Mouse (Mus musculus) gastrocnemius, postnatal 36 days (tissue): Measurements from ENCODE around the gene Sgsh. TPM values are rescaled to one million over a fixed set of nuclear protein-coding genes. Genes with fewer than 3 reads are reported as not detected.
A peak's percentile ranks its signal among the peaks of the same experiment; 100 is the strongest.

Experiments
- DNase-seq, 2 experiments: peaks; one replicate each; pipeline ENCODE4 v3.0.0; 2022
- intact Hi-C: fragments of 180-260 bp; cut with DNase I; formaldehyde crosslinking; loops from one replicate; pipeline ENCODE4 v1.15.1; 2025
- total RNA-seq, 2 experiments: library from RNA; stranded (reverse); gene quantifications; 2 replicates each; pipeline ENCODE4 v1.2.3; 2021

Gene Sgsh
- total RNA-seq, 2 experiments from 2014 or later = 2.9 to 3.6 TPM

- DNase-seq = no peak
- intact Hi-C loops = no loop called here
Observed at GRCm38 (mm10) chr11:119378551-119378950, 23.2 kb upstream of the Sgsh start.

- DNase-seq = no peak
- intact Hi-C loops = no loop called here
Observed at GRCm38 (mm10) chr11:119377326-119377725, 22.0 kb upstream of the Sgsh start.

- intact Hi-C loops = no loop called here
- no peak for DNase-seq
Observed at GRCm38 (mm10) chr11:119375425-119375824, 20.1 kb upstream of the Sgsh start.

- peak; percentile 51 to 62 for DNase-seq
- intact Hi-C loops = loop anchor here (2.0 to 5.0 kb wide), 2 partner anchors 25 to 61 kb away; partner anchors contain the start of gene Eif4a3
Observed at GRCm38 (mm10) chr11:119363534-119364145, 8.3 kb upstream of the Sgsh start.

- intact Hi-C loops = loop anchor here (2.0 to 5.0 kb wide), 2 partner anchors 24 to 61 kb away; partner anchors contain the start of gene Eif4a3
- DNase-seq = no peak
Observed at GRCm38 (mm10) chr11:119362769-119363533, 7.6 kb upstream of the Sgsh start.

- intact Hi-C loops = no loop called here
- no peak for DNase-seq
Observed at GRCm38 (mm10) chr11:119359089-119359488, 3.8 kb upstream of the Sgsh start.

- intact Hi-C loops = no loop called here
- peak in 1 of 2 experiments; percentile 38 for DNase-seq
Observed at GRCm38 (mm10) chr11:119354798-119355442, 416 bp downstream of the Sgsh start.

GRCm38 (mm10) chr11:119353946-119354345, 1.4 kb downstream of the Sgsh start:
- DNase-seq = no peak
- intact Hi-C loops = no loop called here

- intact Hi-C loops = no loop called here
- no peak for DNase-seq
Observed at GRCm38 (mm10) chr11:119352113-119352512, 3.2 kb downstream of the Sgsh start.

- no peak for DNase-seq
- intact Hi-C loops = no loop called here
Observed at GRCm38 (mm10) chr11:119347125-119347524, 8.2 kb downstream of the Sgsh start.

GRCm38 (mm10) chr11:119344865-119345264, 10.5 kb downstream of the Sgsh start:
- intact Hi-C loops = no loop called here
- no peak for DNase-seq

GRCm38 (mm10) chr11:119344178-119344577, 11.2 kb downstream of the Sgsh start:
- DNase-seq = no peak
- intact Hi-C loops = no loop called here

- intact Hi-C loops = loop anchor here (1.0 to 2.0 kb wide), 2 partner anchors 23 to 152 kb away; partner anchors contain the start of gene Endov
- DNase-seq = peak; percentile 48 to 67
Observed at GRCm38 (mm10) chr11:119339637-119340036, 15.7 kb downstream of the Sgsh start.

GRCm38 (mm10) chr11:119339179-119339578, 16.2 kb downstream of the Sgsh start:
- intact Hi-C loops = loop anchor here (2.0 kb wide), 1 partner anchor 24 kb away; no protein-coding TSS in a partner anchor
- DNase-seq = no peak

- intact Hi-C loops = loop anchor here (2.0 kb wide), 1 partner anchor 24 kb away; no protein-coding TSS in a partner anchor
- no peak for DNase-seq
Observed at GRCm38 (mm10) chr11:119338271-119339059, 16.9 kb downstream of the Sgsh start.

GRCm38 (mm10) chr11:119331970-119332369, 23.4 kb downstream of the Sgsh start:
- intact Hi-C loops = no loop called here
- DNase-seq = no peak

- intact Hi-C loops = no loop called here
- DNase-seq = no peak
Observed at GRCm38 (mm10) chr11:119330592-119330991, 24.7 kb downstream of the Sgsh start.

- intact Hi-C loops = no loop called here
- DNase-seq = no peak
Observed at GRCm38 (mm10) chr11:119325068-119325467, 30.3 kb downstream of the Sgsh start.

GRCm38 (mm10) chr11:119322521-119322920, 32.8 kb downstream of the Sgsh start:
- intact Hi-C loops = no loop called here
- no peak for DNase-seq

GRCm38 (mm10) chr11:119316720-119317119, 38.6 kb downstream of the Sgsh start:
- DNase-seq = peak in 1 of 2 experiments; percentile 48
- intact Hi-C loops = no loop called here
